Mouse (Mus musculus) central nervous system, embryonic 14 days (tissue): ENCODE results near the gene Sestd1. TPM values are rescaled to one million over a fixed set of nuclear protein-coding genes. Genes with fewer than 3 reads are reported as not detected.

ENCODE experiments used
- polyA plus RNA-seq: library from polyadenylated mRNA; depleted of rRNA; stranded (reverse); fragments of >200 nt; gene quantifications from 2 replicates; pipeline ENCODE4 v1.2.3, GENCODE M21; 2012; rRNA removed

Gene Sestd1
- polyA plus RNA-seq, result 47.6 and 53.4 TPM in 2 replicates

GRCm38 (mm10) chr2:77280512-77281409, at the start of gene Sestd1:
Sestd1 (minus strand) TSS chr2:77280592.

GRCm38 (mm10) chr2:77170633-77171105, 109.7 kb downstream of the Sestd1 start, which contains the start of gene Ccdc141:
Ccdc141 (minus strand) TSS chr2:77170636.

Other genes starting within 250 kb of the Sestd1 start
- gene Ccdc141, start 110.0 kb downstream of the Sestd1 start, polyA plus RNA-seq, result 4.4 and 6.0 TPM in 2 replicates